Mouse (Mus musculus): ENCODE results near the gene Noa1.

Gene Noa1

GRCm38 (mm10) chr5:77252115-77252827 is 57.6 kb downstream of the Noa1 start:
- DNase-seq, result no peak

GRCm38 (mm10) chr5:77251656-77252055 is 58.2 kb downstream of the Noa1 start:
- no peak for DNase-seq

GRCm38 (mm10) chr5:77250083-77250482 is 59.8 kb downstream of the Noa1 start:
- no peak for DNase-seq

- no peak for DNase-seq
Observed at GRCm38 (mm10) chr5:77245787-77246671, 63.9 kb downstream of the Noa1 start.

GRCm38 (mm10) chr5:77245463-77245786 is 64.5 kb downstream of the Noa1 start:
- DNase-seq, result no peak

- no peak for DNase-seq
Observed at GRCm38 (mm10) chr5:77244331-77244987, 65.4 kb downstream of the Noa1 start.

Data from right cerebral cortex, postnatal 4 days (tissue).